Mouse (Mus musculus): ENCODE results near the gene Shank2.

- no peak for TF ChIP-seq CTCF (IDR thresholded peaks at IDR 0.05; ENCODE audit: control insufficient read depth, insufficient read depth, insufficient read length)
- no peak for TF ChIP-seq MAX (IDR thresholded peaks at IDR 0.05)
- no peak for TF ChIP-seq MYOG (IDR thresholded peaks at IDR 0.05; ENCODE audit: control insufficient read depth, extremely low read depth, insufficient read length)
- TF ChIP-seq USF1 (IDR thresholded peaks at IDR 0.05; ENCODE audit: low read depth): no peak
Observed at GRCm38 (mm10) chr7:144022682-144023081, 21.0 kb downstream of the Shank2 start.
